Mouse (Mus musculus) small intestine, adult 2 months (tissue): Measurements from ENCODE around the gene Klk7.

ENCODE experiments used
- CTCF ChIP-seq: fragments of 200-500 bp; IDR thresholded peaks from 2 replicates; pipeline ENCODE4 v1.5.1; 2012; ENCODE audit warnings: low read depth, mild to moderate bottlenecking, control low read depth, inconsistent platforms, low read length, moderate library complexity, mixed read lengths; ENCODE audit not compliant: insufficient replicate concordance, insufficient read length; ENCODE audit errors: extremely low read depth
- POLR2A ChIP-seq: fragments of 200-500 bp; IDR thresholded peaks from 2 replicates; pipeline ENCODE4 v1.6.1; 2012; ENCODE audit warnings: low read depth, mild to moderate bottlenecking, control low read depth, inconsistent platforms, low read length, moderate library complexity

- TF ChIP-seq CTCF, result no peak
- TF ChIP-seq POLR2A, result no peak
Observed at GRCm38 (mm10) chr7:43856307-43856706, 45.2 kb downstream of the Klk7 start.
